Mouse (Mus musculus): ENCODE measurements at regions not wholly inside any gene's neighbourhood (a gene's known extent, or its start where the extent isn't known, plus 50 kb on each side); places are given as distances from the start of the nearest gene placed in this dataset.

- TF ChIP-seq MAX (IDR thresholded peaks at IDR 0.05), result no peak
- no peak for TF ChIP-seq CTCF (IDR thresholded peaks at IDR 0.05; ENCODE audit: control insufficient read depth, insufficient read depth, insufficient read length)
- TF ChIP-seq USF1 (IDR thresholded peaks at IDR 0.05; ENCODE audit: low read depth), result no peak
- TF ChIP-seq MYOD1 (IDR thresholded peaks at IDR 0.05; ENCODE audit: control insufficient read depth, insufficient read length, low read depth), result no peak
- no peak for TF ChIP-seq FOSL1 (IDR thresholded peaks at IDR 0.05; ENCODE audit: insufficient read depth, low read length, poor library complexity, severe bottlenecking)
- TF ChIP-seq MYOG (IDR thresholded peaks at IDR 0.05; ENCODE audit: control insufficient read depth, extremely low read depth, insufficient read length), result no peak
Observed at GRCm38 (mm10) chr1:64317032-64317636, 195.1 kb upstream of the Klf7 start.
